Mouse (Mus musculus) E14TG2a.4 (cell line): ENCODE measurements around the gene Slc39a7.

Experiments used
- CTCF ChIP-seq: conservative IDR thresholded peaks from 2 replicates; pipeline ENCODE4 v1.5.1; 2014; ENCODE audit warnings: low read length
- POU5F1 ChIP-seq: IDR thresholded peaks from 2 replicates; pipeline ENCODE4 v1.6.1; 2014; ENCODE audit warnings: low read length, borderline replicate concordance

- TF ChIP-seq CTCF (no peak), POU5F1 (no peak)
Observed at GRCm38 (mm10) chr17:34000150-34000537, 31.3 kb downstream of the Slc39a7 start, which contains the start of gene H2-K1.
